Mouse (Mus musculus): ENCODE results near the gene Rxylt1.

The Rxylt1 gene

GRCm38 (mm10) chr10:122096980-122097844 lies at the start of gene Rxylt1:
Gene Rxylt1 (minus strand): TSS chr10:122097371.
- WGBS = 2% methylated on average over 45 of the region's 48 CpGs

- 72% methylated on average over 21 of the region's 21 CpGs for WGBS
Measured at GRCm38 (mm10) chr10:122121290-122121970, 24.3 kb upstream of the Rxylt1 start.

DNA sequence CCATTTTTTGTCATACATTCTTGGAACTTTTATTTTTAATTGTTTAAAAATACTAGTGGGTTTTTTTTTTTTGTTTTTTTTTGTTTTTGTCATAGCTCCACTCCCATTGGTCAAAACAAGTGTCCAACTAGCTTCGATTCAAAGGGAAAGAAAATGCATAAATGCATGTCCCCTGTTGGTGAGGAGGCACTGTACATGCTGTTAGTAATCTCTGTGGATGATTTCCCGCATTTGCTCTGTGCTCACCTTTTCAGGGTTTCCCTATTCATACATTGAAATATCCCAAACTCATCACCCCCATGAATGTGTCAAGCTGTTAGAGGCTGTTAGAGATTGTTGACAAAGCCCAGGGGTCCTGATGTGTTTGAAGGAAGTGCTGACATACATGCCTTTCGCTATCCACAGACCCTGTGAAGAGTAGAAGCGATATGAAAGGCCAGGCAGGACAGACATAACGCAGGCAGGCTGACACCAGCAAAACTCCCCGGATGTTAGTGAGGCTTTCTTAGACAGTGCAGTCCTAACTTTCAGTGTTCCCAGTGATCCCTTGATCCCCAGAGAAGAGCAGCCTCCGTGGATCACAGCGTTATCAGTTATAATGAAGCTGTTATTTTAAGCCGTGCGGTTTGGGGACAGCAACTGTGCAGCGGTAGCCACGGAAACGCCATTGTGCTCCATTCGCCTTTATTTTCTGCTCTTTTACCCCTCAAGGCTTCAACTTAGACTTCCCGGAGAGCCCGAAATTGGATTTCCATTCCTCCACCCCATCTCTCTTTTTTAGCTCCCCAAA lies 23.5 kb upstream of the Rxylt1 start:
- WGBS = 32% methylated on average over 16 of the region's 16 CpGs

- WGBS = 53% methylated on average over 6 of the region's 6 CpGs
Measured at GRCm38 (mm10) chr10:122119451-122119850, 22.3 kb upstream of the Rxylt1 start.

GRCm38 (mm10) chr10:122116636-122117035 lies 19.5 kb upstream of the Rxylt1 start:
- WGBS = 83% methylated on average over 11 of the region's 11 CpGs

- 86% methylated on average over 3 of the region's 3 CpGs for whole genome bisulfite sequencing
Measured at GRCm38 (mm10) chr10:122106633-122107028, 9.5 kb upstream of the Rxylt1 start.

GRCm38 (mm10) chr10:122105889-122106632 lies 8.9 kb upstream of the Rxylt1 start:
- whole genome bisulfite sequencing = 72% methylated on average over 10 of the region's 10 CpGs

DNA sequence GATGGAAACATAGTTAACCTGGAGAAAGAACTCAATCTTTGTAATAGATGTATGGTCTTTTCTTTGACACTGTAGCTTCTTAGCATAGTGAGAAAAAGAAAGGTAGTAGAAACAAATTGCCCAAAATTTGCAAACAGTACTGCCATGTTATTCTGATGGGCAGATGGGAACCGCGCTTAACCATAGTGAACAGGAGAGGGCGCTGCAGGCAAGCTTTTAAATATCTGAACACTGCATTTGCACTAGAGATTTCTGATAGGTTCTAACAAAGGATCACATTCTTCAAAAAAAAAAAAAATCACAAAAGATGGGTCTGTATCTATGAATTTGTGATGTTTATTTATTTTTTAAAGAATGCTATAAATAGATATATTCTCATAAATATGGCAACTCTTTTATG lies 8.2 kb upstream of the Rxylt1 start:
- 2% methylated on average over 3 of the region's 3 CpGs for WGBS

- 69% methylated on average over 5 of the region's 5 CpGs for whole genome bisulfite sequencing
Measured at GRCm38 (mm10) chr10:122102675-122103074, 5.5 kb upstream of the Rxylt1 start.

DNA sequence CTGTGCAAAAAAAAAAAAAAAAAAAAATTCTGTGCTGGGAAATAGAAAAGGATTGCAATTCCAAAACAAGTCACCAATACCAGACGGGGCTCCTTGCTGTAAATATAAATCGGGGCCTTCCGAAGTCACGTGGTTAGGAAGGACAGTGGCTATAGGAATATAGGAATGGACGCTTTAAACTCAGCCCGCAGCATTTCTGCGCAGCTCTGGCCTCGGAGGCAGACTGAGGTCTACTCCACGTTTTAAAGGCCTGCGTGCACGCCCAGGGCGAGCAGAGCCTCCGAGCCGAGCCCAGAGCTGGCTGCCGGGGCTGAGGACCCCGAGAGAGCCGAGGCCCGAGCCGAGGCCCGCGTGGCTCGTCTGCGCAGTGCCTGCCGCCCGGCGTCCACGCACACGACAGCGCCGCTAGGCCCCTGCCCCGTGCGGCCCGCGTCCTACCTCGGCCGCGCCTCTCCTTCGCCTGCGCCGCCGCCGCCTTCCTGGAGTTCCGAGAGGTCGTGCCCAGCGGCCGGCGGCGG lies 650 bp downstream of the Rxylt1 start:
- WGBS = under 1% methylated on average over 48 of the region's 48 CpGs

- 77% methylated on average over 1 of the region's 1 CpGs for WGBS
Measured at GRCm38 (mm10) chr10:122090472-122090871, 6.7 kb downstream of the Rxylt1 start.

DNA sequence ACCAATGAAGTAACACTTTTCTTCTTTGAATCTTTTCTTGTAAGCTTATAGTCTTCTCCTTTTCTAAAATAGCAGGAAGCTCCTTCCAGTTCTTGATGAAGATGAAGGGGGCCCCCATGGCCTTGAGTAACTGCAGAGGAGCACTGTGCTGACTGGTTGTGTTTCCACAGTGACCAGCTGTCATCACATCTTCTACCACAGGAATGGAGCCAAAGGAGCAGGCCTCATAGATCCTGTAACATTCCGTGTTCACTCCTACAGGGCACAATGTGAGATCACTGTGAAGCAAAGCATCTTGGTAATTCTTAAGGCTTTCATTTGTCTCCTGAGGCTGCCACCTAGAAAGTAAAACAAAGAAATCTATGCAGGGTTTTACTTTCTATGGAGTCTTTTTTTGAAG lies 15.8 kb downstream of the Rxylt1 start:
- 87% methylated on average over 1 of the region's 1 CpGs for WGBS

DNA sequence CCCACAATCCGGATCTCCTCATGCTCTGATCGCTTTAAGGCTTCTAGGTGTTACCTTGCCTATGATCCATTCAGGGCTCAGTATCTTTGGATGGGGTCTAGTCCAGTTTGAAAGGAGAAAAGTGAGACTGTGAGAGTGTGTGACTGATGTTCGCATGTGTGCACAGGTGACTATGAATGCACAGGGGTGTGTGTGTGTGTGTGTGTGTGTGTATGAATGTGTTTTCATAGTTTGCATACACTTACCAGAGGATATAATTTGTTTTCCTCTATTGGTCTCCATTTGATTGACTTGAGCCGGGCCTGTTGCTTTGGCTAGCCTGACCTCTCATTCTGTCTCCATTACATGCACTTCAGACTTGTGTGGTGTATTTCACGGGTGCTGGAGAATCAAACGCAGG lies 41.3 kb downstream of the Rxylt1 start:
- WGBS = 97% methylated on average over 6 of the region's 6 CpGs

- WGBS = 16% methylated on average over 8 of the region's 8 CpGs
Measured at GRCm38 (mm10) chr10:122054535-122054934, 42.6 kb downstream of the Rxylt1 start.

DNA sequence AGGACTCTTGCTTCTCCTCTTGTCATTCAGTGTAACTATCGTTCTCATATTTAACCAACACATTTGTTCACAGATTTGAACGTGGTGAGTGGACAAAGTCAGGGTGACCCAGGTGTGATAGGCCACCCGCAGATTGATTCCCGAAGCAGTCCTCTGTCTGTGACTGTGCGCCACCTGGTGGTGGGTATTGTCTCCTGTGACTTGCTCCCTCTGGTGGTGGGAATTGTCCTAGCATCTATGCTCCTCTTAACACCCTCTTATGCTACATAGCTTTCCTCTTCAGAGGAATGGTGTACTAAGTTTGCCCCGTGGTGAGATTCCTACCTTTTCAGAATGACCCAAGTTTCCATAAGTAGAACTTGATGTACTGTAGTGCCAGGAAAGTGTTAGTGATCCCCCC lies 45.3 kb downstream of the Rxylt1 start:
- WGBS = 20% methylated on average over 6 of the region's 6 CpGs

- 13% methylated on average over 36 of the region's 44 CpGs for WGBS
Measured at GRCm38 (mm10) chr10:122047727-122048365, 49.3 kb downstream of the Rxylt1 start.

- WGBS = under 1% methylated on average over 64 of the region's 79 CpGs
Measured at GRCm38 (mm10) chr10:122046904-122047726, 50.1 kb downstream of the Rxylt1 start, which contains the start of gene Srgap1. Gene Srgap1 (minus strand): TSS chr10:122047315.

DNA sequence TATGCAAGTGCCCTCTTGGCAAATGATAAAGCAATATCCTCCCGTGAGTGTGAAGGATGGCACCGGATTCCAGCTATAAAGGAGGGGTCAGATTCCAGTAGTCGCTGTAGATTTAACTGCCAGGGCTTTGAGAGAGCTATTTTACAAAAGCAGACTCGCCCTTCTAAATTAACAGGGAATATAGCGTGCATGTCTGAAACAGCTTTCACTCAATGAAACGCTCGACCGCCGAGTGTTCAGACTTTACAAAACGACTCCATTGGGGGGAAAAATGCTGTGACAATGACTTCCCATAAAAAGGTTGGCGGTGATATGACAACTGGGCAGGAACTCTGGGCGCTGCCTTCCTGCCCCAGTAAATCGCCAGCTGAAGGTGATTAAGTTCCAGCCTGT lies 50.7 kb downstream of the Rxylt1 start:
- under 1% methylated on average over 13 of the region's 13 CpGs for WGBS

DNA sequence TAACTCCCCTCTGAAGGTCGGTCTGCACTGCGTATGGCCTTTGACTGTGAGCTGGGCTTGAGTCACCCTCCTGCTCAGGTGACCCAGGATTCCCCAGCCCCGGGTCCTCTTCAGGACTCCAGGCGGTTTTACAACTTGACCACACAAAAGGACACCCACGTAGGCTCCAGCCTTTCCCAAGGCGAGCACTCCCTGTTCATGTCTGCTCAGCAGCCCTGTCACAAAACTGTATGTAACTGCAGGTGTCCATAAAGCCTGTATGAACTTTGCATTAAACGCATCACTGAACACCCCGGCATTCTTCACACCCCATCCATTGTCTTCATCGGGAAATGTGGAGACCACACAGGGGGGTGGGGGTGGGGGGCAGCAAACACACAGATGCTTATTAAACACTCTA lies 51.2 kb downstream of the Rxylt1 start:
- 27% methylated on average over 9 of the region's 9 CpGs for WGBS

- WGBS = 87% methylated on average over 4 of the region's 4 CpGs
Measured at GRCm38 (mm10) chr10:122044926-122045325, 52.2 kb downstream of the Rxylt1 start.
